Mouse (Mus musculus): ENCODE data around the gene Tubgcp5. TPM values are rescaled to one million over a fixed set of nuclear protein-coding genes. Genes with fewer than 3 reads are reported as not detected.

The Tubgcp5 gene
- polyA plus RNA-seq, 1 experiment from 2014 or later = 45.2 TPM

DNA sequence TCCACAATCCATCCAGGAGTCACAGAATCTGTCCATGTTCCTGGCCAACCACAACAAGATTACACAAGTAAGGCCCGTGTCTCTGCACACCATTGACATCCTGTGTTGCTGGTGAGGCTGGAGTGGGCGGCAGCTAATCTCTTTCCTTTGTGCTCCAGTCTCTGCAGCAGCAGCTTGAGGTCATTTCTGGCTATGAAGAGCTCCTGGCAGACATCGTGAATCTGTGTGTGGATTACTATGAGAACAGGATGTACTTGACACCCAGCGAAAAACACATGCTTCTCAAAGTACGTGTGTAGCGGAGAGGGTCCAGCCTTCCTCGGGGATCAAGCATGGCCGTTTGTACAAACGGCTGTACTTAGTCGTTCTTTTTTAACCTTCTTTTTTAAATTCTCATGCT is 83.8 kb downstream of the Tubgcp5 start:
- no peaks in the 10 kb centered on the region for H3K4me1 ChIP-seq
- H3K9me3 ChIP-seq = no peaks in the 10 kb centered on the region
- no peak overlapping the region for H3K9ac ChIP-seq
- WGBS = 95% methylated on average over 10 of the region's 10 CpGs
- H3K36me3 ChIP-seq (replicated peaks) = peaks cover 90% of the 10 kb centered on the region
- no peak for ATAC-seq (ENCODE audit: low FRiP score)
- no peak overlapping the region for H3K4me2 ChIP-seq
- no peak overlapping the region for H3K27ac ChIP-seq
- no peaks in the 10 kb centered on the region for H3K27me3 ChIP-seq
- H3K4me3 ChIP-seq (replicated peaks) = no peak overlapping the region

DNA sequence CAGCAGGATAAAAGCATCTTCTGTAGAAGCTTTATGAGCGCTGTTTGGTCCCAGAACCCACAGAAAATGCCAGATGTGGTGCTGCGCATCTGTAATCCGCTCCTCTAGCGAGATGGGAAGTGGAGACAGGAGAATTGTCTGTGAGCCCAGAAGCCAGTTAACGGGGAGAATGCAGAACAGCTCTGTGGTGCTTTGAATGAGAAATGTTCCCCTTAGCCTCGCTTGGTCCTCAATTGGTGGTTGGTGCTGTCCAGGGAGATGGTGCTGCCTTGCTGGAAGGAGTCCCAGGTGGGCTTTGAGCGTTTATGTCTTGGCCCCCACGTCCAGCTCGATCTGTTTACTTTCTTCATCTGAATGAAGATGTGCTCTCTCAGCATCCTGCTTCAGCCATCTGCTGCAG is 86.9 kb downstream of the Tubgcp5 start:
- Histone ChIP-seq H3K36me3 (replicated peaks) (peaks cover 63% of the 10 kb centered on the region), H3K27ac (no peak overlapping the region), H3K4me2 (no peak overlapping the region), H3K4me1 (no peaks in the 10 kb centered on the region), H3K9me3 (no peaks in the 10 kb centered on the region), H3K27me3 (no peaks in the 10 kb centered on the region), H3K9ac (no peak overlapping the region), H3K4me3 (replicated peaks) (no peak overlapping the region)
- ATAC-seq (ENCODE audit: low FRiP score) = no peak
- WGBS = 91% methylated on average over 9 of the region's 9 CpGs

Other genes starting within 250 kb of the Tubgcp5 start
- gene Siglech, start 26.0 kb upstream of the Tubgcp5 start, polyA plus RNA-seq (2016; fragmentation: Nextera tagmentation; extraction: Ambion mirVana) = 0.42 and 0.65 TPM in 2 replicates
- 76.0 and 79.7 TPM in 2 replicates for gene Cyfip1, start 47.6 kb downstream of the Tubgcp5 start, polyA plus RNA-seq (2016; fragmentation: Nextera tagmentation; extraction: Ambion mirVana)
- 47.8 and 48.8 TPM in 2 replicates for gene Nipa2, start 168.3 kb downstream of the Tubgcp5 start, polyA plus RNA-seq (2016; fragmentation: Nextera tagmentation; extraction: Ambion mirVana)
- 12.1 and 13.0 TPM in 2 replicates for gene Nipa1, start 225.8 kb downstream of the Tubgcp5 start, polyA plus RNA-seq (2016; fragmentation: Nextera tagmentation; extraction: Ambion mirVana)